Mouse (Mus musculus) liver, embryonic 14.5 days (tissue): ENCODE measurements at regions not wholly inside any gene's neighbourhood (a gene's known extent, or its start where the extent isn't known, plus 50 kb on each side); places are given as distances from the start of the nearest gene placed in this dataset.

Experiments
- ATAC-seq: fragments of 200-750 bp; cut with Nextera tagmentation; 2 replicates; pipeline ENCODE4 v1.8.0; 2017; ENCODE audit warnings: moderate number of reproducible peaks, mild to moderate bottlenecking, moderate library complexity; ENCODE audit not compliant: insufficient read depth
- DNase-seq, 3 experiments: peaks; one replicate each; pipeline ENCODE4 v3.0.0-alpha.2; 2012 to 2013; ENCODE audit warnings: low read depth in 3 of 3, low spot score in 3 of 3
- H3K27ac ChIP-seq: fragments of 300-500 bp; sonication (generic); 2 replicates; pipeline ENCODE4 v1.5.1; 2014; ENCODE audit warnings: moderate library complexity, mild to moderate bottlenecking, control low read depth, inconsistent platforms
- H3K27me3 ChIP-seq: fragments of 300-500 bp; sonication (generic); 2 replicates; pipeline ENCODE4 v1.6.1; 2014; ENCODE audit warnings: mild to moderate bottlenecking, low read length, moderate library complexity; ENCODE audit not compliant: control insufficient read depth, insufficient read depth
- H3K36me3 ChIP-seq: fragments of 300-500 bp; sonication (generic); replicated peaks from 2 replicates; pipeline ENCODE4 v1.6.1; 2014; ENCODE audit warnings: low read depth; ENCODE audit not compliant: control insufficient read depth, insufficient read depth
- H3K4me1 ChIP-seq, 2 experiments: fragments of 200-500 bp in 1 of 2; fragments of 300-500 bp in 1 of 2; sonication (generic) in 1 of 2; replicated peaks; 2 replicates each; pipeline ENCODE4 v1.6.1; 2012 to 2014; ENCODE audit warnings: antibody characterized with exemption in 1 of 2, inconsistent platforms in 1 of 2, low read length in 1 of 2; ENCODE audit not compliant: control insufficient read depth in 2 of 2, insufficient read depth in 2 of 2
- H3K4me2 ChIP-seq: fragments of 300-500 bp; sonication (generic); 2 replicates; pipeline ENCODE4 v1.6.1; 2014; ENCODE audit warnings: low read depth, mild to moderate bottlenecking, control low read depth, moderate library complexity
- H3K4me3 ChIP-seq, 2 experiments: fragments of 200-500 bp in 1 of 2; fragments of 300-500 bp in 1 of 2; sonication (generic) in 1 of 2; 2 replicates each; pipeline ENCODE4 v1.5.1; 2012 to 2014; ENCODE audit warnings: low read depth in 2 of 2, low read length in 2 of 2, mild to moderate bottlenecking in 2 of 2, control low read depth in 1 of 2, inconsistent platforms in 1 of 2, moderate library complexity in 1 of 2; ENCODE audit not compliant: insufficient read depth in 1 of 2
- H3K9ac ChIP-seq: fragments of 300-500 bp; sonication (generic); replicated peaks from 2 replicates; pipeline ENCODE4 v1.6.1; 2014; ENCODE audit warnings: mild to moderate bottlenecking, control low read depth, moderate library complexity
- H3K9me3 ChIP-seq: fragments of 300-500 bp; sonication (generic); 2 replicates; pipeline ENCODE4 v1.6.1; 2016; ENCODE audit warnings: low read length, mixed read lengths; ENCODE audit not compliant: control insufficient read depth
- CTCF ChIP-seq: IDR thresholded peaks from 2 replicates; pipeline ENCODE4 v1.5.1; 2016; ENCODE audit warnings: antibody characterized with exemption, low read depth, control low read depth
- EP300 ChIP-seq: IDR thresholded peaks from 2 replicates; pipeline ENCODE4 v1.6.1; 2016; ENCODE audit warnings: antibody characterized with exemption, low read depth
- WGBS: fragments of 180-500 bp; shearing (Covaris S2); extraction: QIAGEN DNeasy Blood & Tissue Kit; methylation state at CpG from one replicate; pipeline ENCODE4 v1.1.7; 2014; ENCODE audit not compliant: insufficient replicate concordance; 5-methylcytosine and 5-hydroxymethylcytosine counted together

DNA sequence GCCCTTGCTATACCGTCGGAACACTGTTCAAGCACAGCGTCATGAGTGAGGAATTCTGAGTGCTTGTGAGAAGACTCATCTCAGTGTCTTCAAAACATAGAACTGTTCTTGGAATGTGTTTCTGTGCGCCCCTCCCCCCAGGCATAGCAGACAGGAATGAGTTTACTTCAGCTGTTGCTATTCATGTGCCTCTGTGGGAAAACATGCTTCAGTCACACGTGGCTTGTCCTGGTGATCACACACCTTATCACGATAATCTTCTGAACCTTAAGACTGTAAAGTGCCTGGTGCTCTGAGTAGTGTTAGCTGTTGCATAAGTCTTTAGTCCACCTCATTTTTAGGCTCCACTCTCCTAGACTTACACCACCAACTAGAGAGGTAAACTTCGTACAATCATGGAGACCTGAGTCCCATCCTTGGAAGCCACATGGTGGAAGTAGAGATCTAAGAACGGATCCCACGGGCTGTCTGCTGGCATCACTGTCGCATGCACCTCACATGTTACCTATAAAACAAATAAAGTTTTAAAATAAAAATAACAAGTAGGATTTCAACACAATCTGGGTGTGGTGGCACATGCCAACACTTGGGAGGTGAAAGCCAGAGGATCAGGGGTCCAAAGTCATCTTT lies 1143.8 kb downstream of the 4930447A16Rik start:
- H3K4me2 ChIP-seq, result no peak overlapping the region
- peaks cover 7 to 10% of the 10 kb centered on the region in 2 experiments for H3K4me1 ChIP-seq
- H3K9ac ChIP-seq, result no peak overlapping the region
- TF ChIP-seq EP300, result no peak
- no peak for TF ChIP-seq CTCF
- no peak overlapping the region for H3K4me3 ChIP-seq
- no peak overlapping the region for H3K27ac ChIP-seq
- DNase-seq, result no peak
- H3K27me3 ChIP-seq, result peaks cover 5% of the 10 kb centered on the region; the same call in 1 of the 2 replicates
- 77% methylated on average over 10 of the region's 10 CpGs for WGBS
- no peaks in the 10 kb centered on the region for H3K9me3 ChIP-seq
- no peaks in the 10 kb centered on the region for H3K36me3 ChIP-seq
- no peak for ATAC-seq

DNA sequence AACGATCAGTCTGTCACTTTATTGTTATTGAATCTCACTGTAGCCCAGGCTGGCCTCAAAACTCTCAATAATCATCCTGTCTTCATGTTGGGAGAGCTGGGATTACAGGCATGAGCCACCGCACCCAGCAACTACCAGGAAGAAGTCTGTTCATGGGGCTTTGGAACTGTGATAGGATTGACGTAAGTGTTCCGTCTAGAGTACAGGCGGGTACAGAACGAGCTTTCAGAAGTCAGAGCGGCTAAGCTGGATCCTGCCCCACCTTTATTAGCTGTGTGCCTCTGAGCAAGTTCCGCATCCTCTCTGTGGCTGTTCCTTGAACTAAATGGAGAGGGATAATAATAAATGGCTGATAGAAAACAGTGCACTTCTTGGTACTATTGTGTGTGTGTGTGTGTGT lies 1144.8 kb downstream of the 4930447A16Rik start:
- H3K9ac ChIP-seq, result no peak overlapping the region
- H3K27me3 ChIP-seq, result peaks cover 4% of the 10 kb centered on the region; the same call in 1 of the 2 replicates
- DNase-seq, result no peak
- no peaks in the 10 kb centered on the region for H3K9me3 ChIP-seq
- H3K4me2 ChIP-seq, result no peak overlapping the region
- H3K4me3 ChIP-seq, result no peak overlapping the region
- no peaks in the 10 kb centered on the region for H3K36me3 ChIP-seq
- no peak for TF ChIP-seq EP300
- TF ChIP-seq CTCF, result no peak
- ATAC-seq, result no peak
- H3K4me1 ChIP-seq, result peaks cover 7 to 10% of the 10 kb centered on the region in 2 experiments
- WGBS, result 77% methylated on average over 8 of the region's 8 CpGs
- H3K27ac ChIP-seq, result no peak overlapping the region

DNA sequence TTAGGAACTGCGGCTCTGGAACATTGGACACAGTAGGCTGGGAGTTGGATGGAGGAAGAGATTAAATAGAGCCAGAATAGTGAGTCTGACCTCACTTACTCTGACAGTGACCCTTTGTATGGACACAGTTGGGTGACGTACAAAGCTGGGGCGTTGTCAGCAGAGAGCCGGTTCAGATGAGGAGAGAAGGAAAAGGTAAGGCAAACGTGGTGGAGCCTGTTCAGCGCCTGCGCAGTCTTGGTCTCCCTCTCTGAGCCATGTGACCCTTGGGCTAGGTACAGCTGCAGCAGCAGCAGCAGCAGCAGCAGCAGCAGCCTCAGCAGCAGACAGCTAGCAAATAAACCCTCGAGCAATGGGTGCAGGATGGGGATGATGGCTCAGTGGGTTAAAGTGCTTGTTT lies 1145.4 kb downstream of the 4930447A16Rik start:
- no peak overlapping the region for H3K9ac ChIP-seq
- peaks cover 7 to 10% of the 10 kb centered on the region in 2 experiments for H3K4me1 ChIP-seq
- no peak overlapping the region for H3K4me3 ChIP-seq
- H3K4me2 ChIP-seq, result no peak overlapping the region
- ATAC-seq (no peak), DNase-seq (no peak)
- H3K27ac ChIP-seq, result no peak overlapping the region
- no peaks in the 10 kb centered on the region for H3K27me3 ChIP-seq
- no peaks in the 10 kb centered on the region for H3K36me3 ChIP-seq
- no peaks in the 10 kb centered on the region for H3K9me3 ChIP-seq
- WGBS, result 53% methylated on average over 8 of the region's 8 CpGs
- no peak for TF ChIP-seq CTCF
- no peak for TF ChIP-seq EP300

DNA sequence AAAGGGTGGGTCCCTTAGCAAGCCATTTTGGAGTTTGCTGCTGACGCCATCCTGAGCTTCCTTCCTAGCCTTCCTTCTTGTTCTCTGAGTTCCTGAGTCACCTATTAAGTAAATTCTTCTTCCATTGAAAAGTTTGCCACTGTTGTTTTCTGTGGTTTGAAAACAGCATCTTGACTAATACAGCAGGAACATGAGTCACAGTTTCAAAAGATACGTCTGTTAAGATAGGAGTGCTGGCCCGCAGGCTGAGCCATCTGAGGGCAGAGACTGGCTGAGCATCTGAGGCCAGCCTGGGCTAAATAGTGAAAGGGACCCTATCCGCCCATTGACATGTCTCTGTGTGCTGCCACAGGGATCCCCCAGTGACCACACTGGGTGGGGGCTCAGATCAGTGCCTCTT lies 1147.3 kb downstream of the 4930447A16Rik start:
- DNase-seq, result peak in 1 of 3 experiments; percentile 19
- Histone ChIP-seq H3K4me1 (peaks cover under 1 to 5% of the 10 kb centered on the region in 2 experiments; a peak in 3 of 4 replicates), H3K36me3 (no peaks in the 10 kb centered on the region), H3K27ac (no peak overlapping the region), H3K9me3 (no peaks in the 10 kb centered on the region), H3K27me3 (no peaks in the 10 kb centered on the region), H3K4me2 (no peak overlapping the region), H3K9ac (no peak overlapping the region), H3K4me3 (no peak overlapping the region)
- ATAC-seq, result no peak
- WGBS, result 49% methylated on average over 4 of the region's 4 CpGs
- no peak for TF ChIP-seq CTCF
- no peak for TF ChIP-seq EP300

DNA sequence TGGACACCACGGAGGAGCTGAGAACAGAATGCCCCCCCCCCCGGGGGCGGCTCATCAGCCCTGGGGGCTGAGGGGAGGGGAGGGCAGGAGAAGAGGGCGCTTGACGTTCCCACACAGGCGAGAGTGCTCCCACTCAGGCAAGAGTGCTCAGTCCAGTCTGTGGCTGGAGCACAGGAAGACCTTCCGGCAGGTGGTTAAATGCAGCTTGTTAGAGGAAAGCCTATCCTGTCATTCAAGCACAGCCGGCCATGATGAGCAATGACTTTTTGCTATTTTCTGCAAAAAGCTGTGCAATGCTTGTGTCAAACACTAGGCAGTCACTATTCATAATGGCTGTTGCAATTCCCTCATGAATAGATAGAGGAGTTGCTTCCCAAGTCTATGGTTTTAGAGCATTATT lies 1149.1 kb downstream of the 4930447A16Rik start:
- H3K27ac ChIP-seq, result no peak overlapping the region
- H3K9ac ChIP-seq, result no peak overlapping the region
- DNase-seq, result no peak
- H3K36me3 ChIP-seq, result no peaks in the 10 kb centered on the region
- ATAC-seq, result no peak
- no peaks in the 10 kb centered on the region for H3K9me3 ChIP-seq
- TF ChIP-seq CTCF (no peak), EP300 (no peak)
- H3K4me3 ChIP-seq, result no peak overlapping the region
- 49% methylated on average over 8 of the region's 8 CpGs for WGBS
- H3K27me3 ChIP-seq, result no peaks in the 10 kb centered on the region
- H3K4me2 ChIP-seq, result no peak overlapping the region
- H3K4me1 ChIP-seq, result no peaks in the 10 kb centered on the region
